Mouse (Mus musculus) olfactory bulb, adult 2 months (tissue): ENCODE results near the gene Wbp11.

Experiments
- CTCF ChIP-seq: fragments of 200-500 bp; IDR thresholded peaks from 2 replicates; pipeline ENCODE4 v1.5.1; 2012; ENCODE audit warnings: low read depth, mild to moderate bottlenecking, low read length, moderate library complexity; ENCODE audit not compliant: insufficient read depth
- POLR2A ChIP-seq: fragments of 200-500 bp; IDR thresholded peaks from 2 replicates; pipeline ENCODE4 v1.6.1; 2012; ENCODE audit warnings: mild to moderate bottlenecking, low read depth, low read length, moderate library complexity; ENCODE audit not compliant: insufficient read depth

DNA sequence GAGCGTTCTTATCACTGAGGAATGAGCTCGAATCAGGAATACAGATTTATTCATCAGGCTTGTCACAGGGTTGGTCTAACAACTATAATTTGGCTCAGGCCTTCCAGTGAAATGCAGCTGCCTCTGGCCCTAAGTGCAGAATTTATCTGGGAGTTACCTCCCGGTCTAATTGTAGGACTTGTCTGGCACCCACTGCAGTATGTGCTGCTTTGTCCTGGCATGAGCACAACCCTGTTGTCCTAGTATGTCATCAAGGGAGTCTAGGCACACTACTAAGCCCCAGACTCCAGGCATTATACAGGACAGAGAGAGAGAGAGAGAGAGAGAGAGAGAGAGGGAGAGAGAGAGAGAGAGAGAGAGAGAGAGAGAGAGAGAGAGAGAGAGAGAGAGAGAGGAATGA is 9.3 kb upstream of the Wbp11 start:
- TF ChIP-seq CTCF (no peak), POLR2A (no peak)
